Mouse (Mus musculus): ENCODE data around the gene Mta1. TPM values are rescaled to one million over a fixed set of nuclear protein-coding genes. Genes with fewer than 3 reads are reported as not detected.

Mta1 gene
- polyA plus RNA-seq, 1 experiment from 2014 or later = 3.8 TPM

Small RNA genes within 50 kb of the gene (microRNA-seq; reads per million reads assigned to microRNA genes)
- not detected for gene Gm44471

Other genes with a start within 250 kb of the Mta1 start
- 0.26 and 0.32 TPM in 2 replicates for gene Gpr132, start 230.1 kb upstream of the Mta1 start, polyA plus RNA-seq (2015; fragmentation: Nextera tagmentation; extraction: Ambion mirVana)
- gene Jag2, start 168.5 kb upstream of the Mta1 start, polyA plus RNA-seq (2015; fragmentation: Nextera tagmentation; extraction: Ambion mirVana) = 0.21 and 0.32 TPM in 2 replicates
- 14.1 and 14.3 TPM in 2 replicates for gene Nudt14, start 156.2 kb upstream of the Mta1 start, polyA plus RNA-seq (2015; fragmentation: Nextera tagmentation; extraction: Ambion mirVana)
- gene Btbd6, start 121.8 kb upstream of the Mta1 start, polyA plus RNA-seq (2015; fragmentation: Nextera tagmentation; extraction: Ambion mirVana) = 5.5 and 5.8 TPM in 2 replicates
- gene Brf1, start 97.6 kb upstream of the Mta1 start, polyA plus RNA-seq (2015; fragmentation: Nextera tagmentation; extraction: Ambion mirVana) = 26.3 and 29.2 TPM in 2 replicates
- 6.1 and 6.7 TPM in 2 replicates for gene Pacs2, start 83.8 kb upstream of the Mta1 start, polyA plus RNA-seq (2015; fragmentation: Nextera tagmentation; extraction: Ambion mirVana)
- gene Tex22, start 23.8 kb upstream of the Mta1 start, polyA plus RNA-seq (2015; fragmentation: Nextera tagmentation; extraction: Ambion mirVana) = not detected in 2 replicates
- 45.1 and 51.5 TPM in 2 replicates for gene Crip2, start 42.0 kb downstream of the Mta1 start, polyA plus RNA-seq (2015; fragmentation: Nextera tagmentation; extraction: Ambion mirVana)
- 89.4 and 102 TPM in 2 replicates for gene Crip1, start 48.0 kb downstream of the Mta1 start, polyA plus RNA-seq (2015; fragmentation: Nextera tagmentation; extraction: Ambion mirVana)
- gene Tedc1, start 58.1 kb downstream of the Mta1 start, polyA plus RNA-seq (2015; fragmentation: Nextera tagmentation; extraction: Ambion mirVana) = 11.3 and 11.5 TPM in 2 replicates
- gene Tmem121, start 87.7 kb downstream of the Mta1 start, polyA plus RNA-seq (2015; fragmentation: Nextera tagmentation; extraction: Ambion mirVana) = 0.33 and 0.54 TPM in 2 replicates

Measured in liver, embryonic 15.5 days (tissue).